Mouse (Mus musculus): ENCODE results near the gene Sult2a8. TPM values are rescaled to one million over a fixed set of nuclear protein-coding genes. Genes with fewer than 3 reads are reported as not detected.

The Sult2a8 gene
- polyA plus RNA-seq (2012; rRNA removed) = not detected in 2 replicates

GRCm38 (mm10) chr7:14446534-14446933 lies at the start of gene Sult2a8:
Sult2a8 (minus strand) TSS chr7:14446769.

DNA sequence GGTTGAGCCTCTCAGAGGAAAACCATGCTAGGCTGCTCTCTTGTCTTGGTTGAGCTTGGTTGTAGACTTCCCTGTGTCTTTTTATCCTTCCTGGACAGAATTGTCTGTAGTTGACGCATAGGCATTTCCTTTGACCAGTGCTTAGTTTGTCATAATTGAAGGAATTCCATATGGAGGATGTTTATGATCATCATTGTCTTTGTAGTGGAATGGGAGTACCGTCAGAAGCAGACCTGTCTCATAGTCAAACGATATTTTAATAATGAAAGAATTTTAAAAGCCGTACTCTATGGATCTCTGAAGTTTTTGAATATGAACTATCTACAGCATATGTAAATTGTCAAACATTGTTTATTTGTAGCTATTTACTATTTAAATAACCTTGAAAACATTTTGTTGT lies 47.6 kb upstream of the Sult2a8 start, which contains the start of gene Sult2a7:
Sult2a7 (minus strand) TSS at position 101 of the 400 bp plus-strand sequence.

Other genes with a start within 250 kb of the Sult2a8 start
- not detected in 2 replicates for gene Sult2a6, start 191.9 kb downstream of the Sult2a8 start, polyA plus RNA-seq (2012; rRNA removed)
- not detected in 2 replicates for gene Obox8, start 113.2 kb downstream of the Sult2a8 start, polyA plus RNA-seq (2012; rRNA removed)
- gene Sult2a7, start 47.5 kb upstream of the Sult2a8 start, polyA plus RNA-seq (2012; rRNA removed) = not detected in 2 replicates
- gene Vmn1r90, start 116.7 kb upstream of the Sult2a8 start, polyA plus RNA-seq (2012; rRNA removed) = 0.69 and 0.71 TPM in 2 replicates
- gene Obox7, start 212.7 kb upstream of the Sult2a8 start, polyA plus RNA-seq (2012; rRNA removed) = not detected in 2 replicates